28 mouse cellular contexts compared by ENCODE assay signal in genomic region chr4:107357172-107357571, GRCm38 (mm10). TPM values are rescaled to one million over a fixed set of nuclear protein-coding genes. Genes with fewer than 3 reads are reported as not detected.
"Had no signal": no experiment of that assay in that cellular context is flagged by ENCODE, and none has a peak within 500 bp of the region (broad histone marks: within the 10 kb centered on the region; RNA-seq: fewer than 3 reads in every experiment).

No protein-coding gene starts in this region.

RNA-seq across cellular contexts. Expression of gene Dio1, which starts 50.2 kb away (rescaled TPM):
- total RNA-seq: left cerebral cortex, postnatal 10 days; left cerebral cortex, postnatal 14 days; left cerebral cortex, postnatal 25 days; left cerebral cortex, postnatal 36 days; left cerebral cortex, postnatal 4 days; megakaryocyte progenitor cell, adult 5-6 weeks; megakaryocyte, adult 5-6 weeks; megakaryocyte-erythroid progenitor cell, adult 5-6 weeks; midbrain, postnatal 0 days; monocyte, adult 5-6 weeks had no signal
- polyA plus RNA-seq: limb, embryonic 10.5 days; limb, embryonic 11.5 days; limb, embryonic 12.5 days; limb, embryonic 13.5 days; liver, embryonic 12.5 days; liver, embryonic 13.5 days; liver, embryonic 14.5 days; liver, embryonic 15.5 days; lung, embryonic 14.5 days; macrophage; midbrain, embryonic 10.5 days; midbrain, embryonic 11.5 days; midbrain, embryonic 12.5 days; midbrain, embryonic 14.5 days; midbrain, embryonic 15.5 days; midbrain, embryonic 16.5 days; midbrain, postnatal 0 days; myocyte; neural tube, embryonic 11.5 days had no signal
